Mouse (Mus musculus) liver, adult 2 months (tissue): ENCODE results near the gene Mfsd12. TPM values are rescaled to one million over a fixed set of nuclear protein-coding genes. Genes with fewer than 3 reads are reported as not detected.

Experiments used
- DNase-seq: peaks from one replicate; pipeline ENCODE4 v3.0.0-alpha.2; 2011; ENCODE audit warnings: low read depth, low spot score; ENCODE audit errors: extremely low read depth
- H3K27ac ChIP-seq: fragments of 200-500 bp; replicated peaks from 2 replicates; pipeline ENCODE4 v1.5.1; 2012; ENCODE audit warnings: low read depth, mild to moderate bottlenecking, control low read depth, inconsistent platforms, low read length; ENCODE audit not compliant: insufficient read depth
- H3K27me3 ChIP-seq: fragments of 200-500 bp; 2 replicates; pipeline ENCODE4 v1.6.1; 2012; ENCODE audit warnings: mild to moderate bottlenecking, moderate library complexity, low read length, inconsistent platforms; ENCODE audit not compliant: control insufficient read depth, insufficient read depth
- H3K36me3 ChIP-seq: fragments of 200-500 bp; 2 replicates; pipeline ENCODE4 v1.6.1; 2012; ENCODE audit warnings: low read length, inconsistent platforms; ENCODE audit not compliant: control insufficient read depth, insufficient read depth
- H3K4me1 ChIP-seq: fragments of 200-500 bp; 2 replicates; pipeline ENCODE4 v1.6.1; 2011; ENCODE audit warnings: low read length; ENCODE audit not compliant: control insufficient read depth, insufficient read depth
- H3K4me3 ChIP-seq: fragments of 200-500 bp; 2 replicates; pipeline ENCODE4 v1.5.1; 2011; ENCODE audit warnings: low read depth, mild to moderate bottlenecking, control low read depth, low read length, moderate library complexity; ENCODE audit not compliant: insufficient read depth
- H3K79me2 ChIP-seq: fragments of 200-500 bp; 2 replicates; pipeline ENCODE4 v1.6.1; 2012; ENCODE audit warnings: inconsistent platforms, mild to moderate bottlenecking, low read length, moderate library complexity; ENCODE audit not compliant: control insufficient read depth, insufficient read depth
- H3K9ac ChIP-seq: fragments of 200-500 bp; 2 replicates; pipeline ENCODE4 v1.6.1; 2012; ENCODE audit warnings: low read depth, mild to moderate bottlenecking, control low read depth, inconsistent platforms, low read length
- CTCF ChIP-seq: fragments of 200-500 bp; IDR thresholded peaks from 2 replicates; pipeline ENCODE4 v1.5.1; 2011; ENCODE audit warnings: low read depth, low read length, control low read depth
- POLR2A ChIP-seq: fragments of 200-500 bp; IDR thresholded peaks from 2 replicates; pipeline ENCODE4 v1.6.1; 2011; ENCODE audit warnings: low read length, control low read depth; ENCODE audit not compliant: insufficient read depth; ENCODE audit errors: extremely low read depth
- WGBS: fragments of 180-500 bp; shearing (Covaris S2); methylation state at CpG from one replicate; pipeline ENCODE4 v1.1.7; 2018; 5-methylcytosine and 5-hydroxymethylcytosine counted together
- polyA plus RNA-seq: library from polyadenylated mRNA; depleted of rRNA; stranded (reverse); fragments of >200 nt; gene quantifications from 2 replicates; pipeline ENCODE4 v1.2.3, GENCODE M21; 2012
- total RNA-seq: library from RNA; depleted of rRNA; stranded (reverse); fragments of >200 nt; gene quantifications from 2 replicates; pipeline ENCODE4 v1.2.3, GENCODE M21; 2014

Mfsd12 gene
- total and polyA plus RNA-seq, 2 experiments, result 5.3 to 12.8 TPM

DNA sequence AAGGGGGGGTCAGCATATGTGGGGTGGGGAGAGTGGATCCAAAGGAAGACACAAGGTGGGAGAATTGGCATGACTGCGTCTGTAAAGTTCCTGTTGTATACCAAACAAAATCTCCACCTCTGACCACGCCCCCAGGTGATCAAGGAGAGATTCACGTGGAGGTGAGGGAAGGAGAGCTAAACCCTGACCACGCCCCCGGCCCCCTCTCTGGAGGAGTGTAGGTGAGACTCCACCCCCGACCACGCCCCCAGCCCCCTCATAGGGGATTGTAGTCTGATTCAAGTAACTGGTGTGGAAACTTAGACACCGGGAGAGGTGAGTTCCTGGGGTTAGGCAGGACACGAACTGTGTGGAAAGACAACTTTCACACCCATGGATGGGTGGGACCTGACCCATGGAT, 46.8 kb downstream of the Mfsd12 start:
- H3K4me3 ChIP-seq, result no peak overlapping the region
- H3K27me3 ChIP-seq, result no peaks in the 10 kb centered on the region
- no peak overlapping the region for H3K27ac ChIP-seq
- no peak overlapping the region for H3K9ac ChIP-seq
- no peak for DNase-seq
- TF ChIP-seq CTCF, result no peak
- TF ChIP-seq POLR2A, result no peak
- WGBS, result 66% methylated on average over 9 of the region's 9 CpGs
- peaks cover 6% of the 10 kb centered on the region; the same call in 1 of the 2 replicates for H3K79me2 ChIP-seq
- peaks cover 30% of the 10 kb centered on the region; the same call in 1 of the 2 replicates for H3K36me3 ChIP-seq
- H3K4me1 ChIP-seq, result peaks cover 13% of the 10 kb centered on the region

GRCm38 (mm10) chr10:81404720-81405119, 47.4 kb downstream of the Mfsd12 start:
- no peak for TF ChIP-seq CTCF
- TF ChIP-seq POLR2A, result no peak
- Histone ChIP-seq H3K4me3 (no peak overlapping the region), H3K36me3 (peaks cover 25% of the 10 kb centered on the region; the same call in 1 of the 2 replicates), H3K9ac (no peak overlapping the region), H3K4me1 (peaks cover 20% of the 10 kb centered on the region), H3K27me3 (no peaks in the 10 kb centered on the region), H3K27ac (no peak overlapping the region), H3K79me2 (peaks cover 6% of the 10 kb centered on the region; the same call in 1 of the 2 replicates)
- no peak for DNase-seq
- 78% methylated on average over 18 of the region's 18 CpGs for WGBS

- Histone ChIP-seq H3K27me3 (no peaks in the 10 kb centered on the region), H3K9ac (no peak overlapping the region), H3K4me3 (no peak overlapping the region), H3K27ac (0 out of 2 replicates have a peak overlapping the region, but pooled peaks have one; percentile 6), H3K79me2 (peaks cover 3% of the 10 kb centered on the region; the same call in 1 of the 2 replicates), H3K4me1 (peaks cover 28% of the 10 kb centered on the region), H3K36me3 (peaks cover 21% of the 10 kb centered on the region; the same call in 1 of the 2 replicates)
- TF ChIP-seq CTCF (no peak), POLR2A (no peak)
- no peak for DNase-seq
- WGBS, result 65% methylated on average over 13 of the region's 13 CpGs
Measured at GRCm38 (mm10) chr10:81405588-81406201, 48.4 kb downstream of the Mfsd12 start.

- Histone ChIP-seq H3K4me1 (peaks cover 38% of the 10 kb centered on the region), H3K9ac (no peak overlapping the region), H3K36me3 (peaks cover 19% of the 10 kb centered on the region; the same call in 1 of the 2 replicates), H3K27ac (no peak overlapping the region), H3K79me2 (peaks cover 3% of the 10 kb centered on the region; the same call in 1 of the 2 replicates), H3K4me3 (no peak overlapping the region), H3K27me3 (no peaks in the 10 kb centered on the region)
- TF ChIP-seq POLR2A (no peak), CTCF (no peak)
- WGBS, result 74% methylated on average over 24 of the region's 24 CpGs
- DNase-seq, result no peak
Measured at GRCm38 (mm10) chr10:81406504-81407440, 49.5 kb downstream of the Mfsd12 start.

GRCm38 (mm10) chr10:81407539-81408423, 50.5 kb downstream of the Mfsd12 start:
- Histone ChIP-seq H3K27ac (peak overlapping the region; percentile 11), H3K36me3 (peaks cover 19% of the 10 kb centered on the region; the same call in 1 of the 2 replicates), H3K4me3 (no peak overlapping the region), H3K9ac (no peak overlapping the region), H3K79me2 (peaks cover 3% of the 10 kb centered on the region; the same call in 1 of the 2 replicates), H3K4me1 (peaks cover 42% of the 10 kb centered on the region), H3K27me3 (no peaks in the 10 kb centered on the region)
- 53% methylated on average over 31 of the region's 31 CpGs for WGBS
- DNase-seq, result peak; percentile 55
- TF ChIP-seq POLR2A (no peak), CTCF (no peak)
